22 mouse cellular contexts compared by ENCODE assay signal in the genomic region with DNA sequence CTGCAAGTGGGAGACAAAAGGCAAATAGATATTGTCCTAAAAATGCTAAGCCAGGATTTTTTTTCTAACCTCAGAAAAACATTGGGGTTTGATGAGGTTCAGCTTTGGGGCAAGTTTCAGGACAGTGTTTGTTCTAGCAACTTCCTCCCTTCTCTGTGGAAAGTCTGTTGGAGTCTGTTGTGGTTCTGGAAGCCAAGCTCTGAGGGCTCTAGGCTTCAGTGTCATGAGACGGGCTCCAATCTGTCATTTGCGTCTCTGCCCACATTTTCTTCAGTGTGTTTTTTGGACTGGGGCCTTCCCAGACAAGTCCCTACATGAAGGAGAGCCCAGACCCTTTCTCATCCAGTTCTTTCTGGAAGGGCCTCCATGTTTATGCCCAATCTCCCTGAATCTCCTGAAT.
DNase-seq lines count a peak whose midpoint lies in the region; TF ChIP-seq lines count a peak whose summit lies in the region.
"Had no signal": no experiment of that assay in that cellular context is flagged by ENCODE, and none has a peak within 500 bp of the region (broad histone marks: within the 10 kb centered on the region; RNA-seq: fewer than 3 reads in every experiment).

No protein-coding gene starts in this region.

- H3K27ac ChIP-seq in bone marrow macrophage, adult 2 months (ENCODE audit: insufficient read depth, low read depth, low read length), result peak overlapping the region; percentile 71
- peak overlapping the region; percentile 44; the same call in 1 of the 2 replicates for H3K27ac ChIP-seq in embryonic fibroblast, embryonic 13.5 days (ENCODE audit: insufficient read depth, low read length)
- H3K27ac ChIP-seq: embryonic facial prominence, embryonic 12.5 days; embryonic facial prominence, embryonic 15.5 days; gastrocnemius, adult 2 months; heart, adult 2 months; heart, embryonic 13.5 days; hindbrain, embryonic 15.5 days had no signal

- no peak for TF ChIP-seq CTCF in bone marrow macrophage, adult 2 months (IDR thresholded peaks at IDR 0.05; ENCODE audit: low read depth, low read length)
- TF ChIP-seq CTCF in embryonic fibroblast, embryonic 13.5 days (IDR thresholded peaks at IDR 0.05; ENCODE audit: borderline replicate concordance, insufficient read depth, low read length), result no peak

- intact Hi-C loops in heart, postnatal 10 days (cut with DNase I), result no loop called here
- intact Hi-C loops in left cerebral cortex, postnatal 4 days (cut with DNase I), result no loop called here

- peak; percentile 36 for DNase-seq in heart, adult 8-10 months (ENCODE audit: low spot score)
- DNase-seq in heart, postnatal 10 days, result no peak
- DNase-seq in skeletal muscle tissue, adult 2 months (ENCODE audit: low read depth, low spot score), result peak; percentile 12
- no peak for DNase-seq in left cerebral cortex, postnatal 4 days
- DNase-seq: adrenal gland, adult 2 months; adrenal gland, postnatal 14 days; cerebellum, adult 18-20 months; cerebellum, adult 9-11 months; cerebellum, postnatal 25 days; forebrain, postnatal 0 days; gastrocnemius, adult 2 months; gastrocnemius, postnatal 14 days; heart, postnatal 4 days; kidney, adult 2 months had no signal

- H3K4me3 ChIP-seq in bone marrow macrophage, adult 2 months (ENCODE audit: insufficient read depth, low read length), result no peak overlapping the region
- H3K4me3 ChIP-seq in embryonic fibroblast, embryonic 13.5 days (ENCODE audit: insufficient read depth, low read length), result no peak overlapping the region
- H3K4me3 ChIP-seq: embryonic facial prominence, embryonic 12.5 days; embryonic facial prominence, embryonic 15.5 days; erythroblast, embryonic 14.5 days; gastrocnemius, adult 2 months; heart, adult 2 months; heart, embryonic 13.5 days; hindbrain, embryonic 15.5 days had no signal

- peaks cover 34% of the 10 kb centered on the region for H3K4me1 ChIP-seq in bone marrow macrophage, adult 2 months (ENCODE audit: control insufficient read depth, insufficient read depth, low read length)
- H3K4me1 ChIP-seq in embryonic fibroblast, embryonic 13.5 days (ENCODE audit: control insufficient read depth, insufficient read depth, low read length), result peaks cover 5% of the 10 kb centered on the region
- H3K4me1 ChIP-seq: embryonic facial prominence, embryonic 15.5 days; hindbrain, embryonic 15.5 days had no signal

- TF ChIP-seq POLR2A in bone marrow macrophage, adult 2 months (IDR thresholded peaks at IDR 0.05; ENCODE audit: borderline replicate concordance, low read depth, low read length), result no peak
- TF ChIP-seq POLR2A in embryonic fibroblast, embryonic 13.5 days (IDR thresholded peaks at IDR 0.05; ENCODE audit: low read depth, low read length), result no peak

Comparison
In these comparisons a context has a peak if more than half of its experiments do, and no peak if none do; other contexts are left out.
1. DNase-seq: peak in heart, adult 8-10 months (single experiment) and skeletal muscle tissue, adult 2 months (single experiment); none in heart, postnatal 10 days (0 of 2) and left cerebral cortex, postnatal 4 days (single experiment).